Mouse (Mus musculus) kidney, postnatal 14 days (tissue): ENCODE measurements at regions not wholly inside any gene's neighbourhood (a gene's known extent, or its start where the extent isn't known, plus 50 kb on each side); places are given as distances from the start of the nearest gene placed in this dataset.

Experiments used
- DNase-seq: peaks from one replicate; pipeline ENCODE4 v3.0.0; 2022; ENCODE audit warnings: mixed read lengths

DNA sequence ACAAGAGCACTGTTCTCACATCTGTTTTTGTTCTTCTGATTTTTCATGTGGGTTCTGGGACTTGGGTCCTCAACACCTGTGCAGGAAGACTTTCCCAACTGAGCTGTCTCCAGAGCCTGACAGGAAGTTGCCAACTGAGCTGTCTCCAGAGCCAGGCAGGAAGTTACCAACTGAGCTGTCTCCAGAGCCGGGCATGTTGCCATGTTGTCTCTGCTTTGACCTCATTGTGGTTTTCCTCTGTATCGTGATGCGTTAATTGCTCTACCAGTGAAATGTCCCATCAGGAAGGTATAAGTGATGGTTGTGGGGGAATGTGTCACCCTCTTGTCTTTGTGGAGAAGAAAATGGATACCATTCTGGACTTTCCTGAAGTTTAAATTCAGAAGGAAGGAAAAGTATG, 54.4 kb upstream of the Olfm4 start:
- no peak for DNase-seq

GRCm38 (mm10) chr14:79927161-79927560, 56.7 kb upstream of the Olfm4 start:
- DNase-seq = peak; percentile 15

DNA sequence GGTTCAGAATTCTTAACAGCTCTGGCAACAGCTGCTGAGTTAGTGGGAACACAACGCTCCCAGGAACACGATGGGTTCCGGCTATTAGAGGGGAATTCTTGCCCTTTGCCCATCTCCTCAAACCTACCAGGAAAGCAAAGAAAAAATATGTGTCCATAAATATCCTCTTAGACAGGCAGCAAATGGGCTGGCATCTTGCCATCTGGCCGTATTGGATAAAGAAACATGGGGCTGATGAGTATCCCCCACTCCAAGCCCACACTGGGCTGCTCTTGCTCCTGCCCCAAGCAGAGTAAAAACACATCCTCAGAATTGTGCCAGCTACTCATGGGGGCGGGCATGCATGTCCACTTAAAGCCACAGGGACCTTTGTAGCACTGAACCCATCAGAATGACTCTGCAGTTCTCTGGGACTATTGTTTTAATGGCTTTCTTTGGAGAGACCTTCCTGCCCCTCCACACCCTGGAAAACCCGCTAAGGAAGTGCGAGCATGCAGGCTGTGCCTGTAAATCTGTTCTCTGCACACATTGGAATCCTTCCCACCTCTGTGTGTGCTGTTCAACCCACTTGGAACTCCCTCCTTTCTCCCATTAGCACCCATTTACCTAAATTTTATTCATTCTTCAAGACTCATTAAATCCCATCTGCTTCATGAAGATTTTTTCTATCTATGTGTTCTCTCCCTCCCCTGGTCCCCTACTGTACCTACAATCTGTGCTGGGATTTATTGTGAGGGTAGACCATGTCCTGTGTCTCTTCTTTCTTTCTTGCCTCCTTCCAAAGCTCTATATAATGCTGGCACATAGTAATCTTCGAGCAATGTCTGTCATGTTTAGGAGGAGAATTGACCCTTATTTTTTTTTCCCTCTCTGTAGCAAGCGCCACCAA, 66.7 kb upstream of the Olfm4 start:
- DNase-seq = peak; percentile 74

GRCm38 (mm10) chr14:79914966-79915365, 68.9 kb upstream of the Olfm4 start:
- DNase-seq = no peak

DNA sequence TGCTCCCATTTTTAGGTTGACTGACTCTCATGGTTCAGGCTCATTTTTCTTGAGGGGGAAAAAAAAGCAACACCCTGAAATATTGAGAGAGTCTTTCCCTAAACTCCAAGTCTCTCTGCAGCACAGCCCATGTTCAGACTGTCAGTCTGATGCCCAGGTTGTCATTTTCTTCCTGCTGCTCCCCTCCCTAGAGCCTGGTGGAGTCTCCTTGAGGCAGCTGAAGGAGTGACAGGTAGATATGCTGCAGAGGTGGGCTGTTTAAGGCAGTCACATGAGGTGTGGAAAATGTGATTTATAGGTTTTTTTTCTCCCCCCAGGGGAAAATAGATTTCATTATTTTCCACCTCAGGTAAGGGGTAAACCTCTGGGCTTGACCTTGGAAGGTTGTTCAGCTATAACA, 70.6 kb upstream of the Olfm4 start:
- DNase-seq = no peak

DNA sequence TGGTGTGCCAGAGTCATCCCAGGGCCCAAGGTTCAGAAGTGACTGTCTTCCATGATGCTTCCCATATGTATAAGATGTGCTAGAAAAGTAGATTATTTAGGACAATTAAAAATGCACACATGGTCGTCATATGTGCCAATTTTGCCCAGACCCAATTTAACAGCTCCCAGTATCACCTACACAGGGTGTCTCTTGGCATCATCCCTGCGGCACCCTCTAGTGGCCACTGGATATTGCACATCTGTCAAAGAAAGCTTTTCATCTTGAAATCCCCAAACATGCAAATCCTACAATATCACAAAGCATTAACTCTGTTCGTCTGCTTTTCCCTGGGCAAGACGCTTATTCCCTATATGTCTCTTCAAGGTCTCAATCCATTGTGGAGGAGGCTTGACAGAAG, 71.3 kb upstream of the Olfm4 start:
- DNase-seq = peak; percentile 63

DNA sequence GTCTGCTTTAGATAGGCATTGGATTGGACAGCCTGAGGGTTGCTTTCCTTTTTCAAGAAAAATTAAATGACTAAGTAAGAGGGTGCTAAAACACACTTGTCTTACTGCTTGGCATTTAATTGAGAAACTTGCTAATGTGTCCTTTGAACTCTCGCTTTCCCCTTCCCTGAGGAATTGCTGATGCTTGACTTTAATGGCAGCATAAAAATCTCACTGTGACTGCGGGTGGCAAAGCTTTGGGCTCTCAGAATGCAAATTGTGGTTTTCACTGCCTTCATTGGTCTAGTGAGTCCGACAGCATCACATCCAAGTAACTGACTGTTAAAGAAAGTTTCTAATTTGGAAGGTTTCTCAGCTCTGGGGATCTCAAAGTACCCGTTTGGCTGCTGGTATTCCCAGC, 76.1 kb upstream of the Olfm4 start:
- DNase-seq = peak; percentile 11

- no peak for DNase-seq
Measured at GRCm38 (mm10) chr14:79905574-79905973, 78.3 kb upstream of the Olfm4 start.

DNA sequence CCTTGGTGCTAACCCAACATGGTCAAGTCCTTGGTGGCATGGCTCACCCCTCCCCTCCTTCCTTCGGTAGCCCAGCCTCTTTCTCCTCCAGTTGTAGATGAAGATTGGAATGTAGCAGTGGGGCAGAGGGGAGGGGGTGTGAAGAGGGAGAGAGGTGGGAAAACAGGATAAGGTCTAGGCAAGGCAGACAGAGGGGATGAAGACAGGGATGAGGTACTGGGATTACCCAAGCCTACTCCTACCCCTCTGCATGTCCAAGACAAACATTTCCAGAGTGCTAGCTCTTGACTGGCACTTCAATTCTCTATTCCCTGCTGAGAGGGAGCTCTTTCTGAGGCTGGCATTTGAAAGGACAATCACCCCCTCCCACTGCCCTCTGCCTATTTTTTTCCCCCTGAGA, 81.5 kb upstream of the Olfm4 start:
- no peak for DNase-seq

DNA sequence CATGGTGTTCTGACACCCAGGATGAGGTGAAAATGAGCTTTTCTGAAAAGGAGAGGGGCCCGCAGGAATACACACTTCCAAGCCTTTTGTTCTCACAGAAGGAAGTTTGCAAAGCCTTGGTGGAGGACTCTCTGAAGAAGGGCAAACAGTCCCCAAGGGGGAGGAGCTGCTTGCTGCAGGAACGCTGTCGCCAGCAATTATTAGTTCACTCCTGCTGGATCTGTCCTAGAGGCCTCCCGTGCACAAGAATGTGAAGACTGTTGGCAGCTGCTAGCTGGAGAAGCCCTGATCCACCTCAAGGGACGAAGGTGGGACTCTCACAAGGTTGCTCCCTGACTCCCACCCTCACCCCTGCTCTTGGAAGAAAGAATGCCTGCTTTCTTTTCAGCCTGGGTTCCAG, 85.6 kb upstream of the Olfm4 start:
- DNase-seq = peak; percentile 47

- DNase-seq = no peak
Measured at GRCm38 (mm10) chr14:79893241-79893640, 90.6 kb upstream of the Olfm4 start.

DNA sequence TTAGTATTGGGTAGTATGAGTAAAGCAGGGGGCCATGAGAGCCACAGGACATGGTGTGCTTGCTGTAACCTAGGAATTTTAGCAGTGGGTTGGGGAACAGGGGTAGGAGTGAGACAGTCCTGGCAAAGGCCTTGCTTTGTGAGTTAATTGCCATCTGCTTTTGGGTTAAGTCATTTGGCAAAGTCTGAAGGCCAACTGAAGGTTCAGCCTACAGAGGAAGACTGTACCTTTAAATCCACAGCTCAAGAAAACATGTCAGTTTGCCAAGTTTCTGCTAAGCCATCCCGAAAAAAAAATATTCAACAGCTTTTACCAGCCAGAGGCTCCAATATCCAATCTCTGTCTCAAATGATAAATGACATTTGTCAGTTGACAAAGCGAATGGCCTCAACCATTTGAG, 93.2 kb upstream of the Olfm4 start:
- no peak for DNase-seq

GRCm38 (mm10) chr14:79890280-79890679, 93.6 kb upstream of the Olfm4 start:
- DNase-seq = no peak

GRCm38 (mm10) chr14:79883487-79883886, 100.4 kb upstream of the Olfm4 start:
- no peak for DNase-seq

DNA sequence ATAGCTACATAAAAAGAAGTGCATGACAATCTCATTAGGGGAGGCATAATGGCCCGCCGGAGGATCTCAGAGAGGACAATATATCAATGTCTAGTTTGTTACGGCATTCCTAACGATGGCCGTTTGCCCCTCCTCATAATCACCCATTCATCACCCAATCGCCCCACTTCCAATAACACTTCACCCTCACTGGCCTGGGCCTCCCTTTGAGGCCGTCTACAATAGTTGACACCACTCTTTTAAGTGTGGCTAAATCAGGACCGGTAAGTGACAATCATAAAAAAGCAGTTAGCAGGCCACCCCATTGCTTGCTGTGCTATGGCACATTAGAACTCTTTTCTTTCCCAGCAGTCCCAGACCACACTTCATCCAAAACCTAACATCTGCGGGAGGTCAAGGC, 102.2 kb upstream of the Olfm4 start:
- no peak for DNase-seq

DNA sequence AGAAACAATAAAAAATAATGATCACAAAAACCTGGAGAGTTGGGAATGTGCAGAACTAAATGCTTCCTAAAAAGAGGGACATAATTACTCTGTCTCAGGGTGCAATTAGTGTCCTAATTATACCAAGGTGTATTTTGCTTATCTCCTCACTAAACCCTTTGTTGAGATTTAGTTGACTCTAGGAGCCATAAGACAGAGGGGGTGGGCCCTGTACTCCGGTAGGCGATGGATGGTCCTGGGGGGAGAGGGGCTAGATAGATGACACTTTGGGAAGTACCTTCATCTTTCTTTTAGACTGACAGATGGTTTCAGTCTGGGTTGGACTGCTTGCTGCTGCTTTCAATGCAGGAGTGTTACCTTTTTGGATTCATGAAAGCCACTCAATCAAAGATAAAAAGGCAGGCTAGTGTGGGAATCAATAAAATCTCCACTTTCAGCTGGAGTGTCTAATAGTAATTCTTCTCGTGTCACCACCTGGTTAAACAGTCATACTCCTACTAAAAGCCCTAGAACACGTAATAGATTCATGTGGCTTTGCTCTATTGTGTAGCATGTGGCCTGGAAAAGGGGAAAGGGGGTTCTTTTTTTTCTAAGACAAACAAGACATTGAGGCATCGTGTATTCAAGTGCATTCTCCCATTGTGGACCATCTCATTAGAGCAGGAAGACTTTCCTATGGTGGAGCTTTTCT, 103.7 kb upstream of the Olfm4 start:
- DNase-seq = no peak

DNA sequence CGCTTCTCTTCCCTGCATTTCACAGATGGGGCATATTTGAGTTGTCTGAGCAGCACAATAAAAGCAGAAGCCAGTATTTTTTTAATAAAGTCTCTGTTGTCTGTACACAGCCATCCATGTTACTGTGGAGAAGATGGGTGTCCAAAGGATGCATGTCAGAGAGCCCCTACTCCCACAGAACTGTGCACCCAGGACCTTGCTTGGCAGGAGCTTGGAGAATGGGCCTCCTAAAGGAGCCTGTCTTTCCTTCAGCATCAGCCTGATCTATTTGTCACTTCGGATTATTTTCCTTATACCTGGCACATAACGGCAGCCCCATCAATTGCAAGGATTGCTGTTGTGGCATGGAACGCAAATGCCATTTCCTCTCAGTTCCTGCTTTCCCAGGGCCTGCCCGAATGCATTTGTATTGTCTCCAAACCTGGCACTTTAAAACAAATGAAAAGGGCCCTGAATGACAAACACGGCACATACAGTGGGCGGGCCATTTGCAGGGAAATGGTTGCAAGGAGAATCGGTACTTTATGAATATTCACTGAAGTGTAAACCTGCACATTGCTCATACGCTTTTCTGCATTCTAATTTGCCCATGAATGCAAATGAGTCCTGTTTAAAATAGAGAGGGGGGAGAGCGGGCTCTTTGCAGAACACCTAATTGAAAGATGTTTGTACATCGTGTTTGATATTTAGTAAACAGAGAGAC, 104.4 kb upstream of the Olfm4 start:
- no peak for DNase-seq

GRCm38 (mm10) chr14:79878285-79879019, 105.4 kb upstream of the Olfm4 start:
- no peak for DNase-seq

GRCm38 (mm10) chr14:79873062-79873461, 102.0 kb upstream of the Pcdh8 start:
- DNase-seq = peak; percentile 37

GRCm38 (mm10) chr14:79872430-79872829, 101.3 kb upstream of the Pcdh8 start:
- no peak for DNase-seq

- peak; percentile 47 for DNase-seq
Measured at GRCm38 (mm10) chr14:79869325-79869724, 98.2 kb upstream of the Pcdh8 start.

- no peak for DNase-seq
Measured at GRCm38 (mm10) chr14:79856245-79856644, 85.1 kb upstream of the Pcdh8 start.

GRCm38 (mm10) chr14:79854216-79854615, 83.1 kb upstream of the Pcdh8 start:
- no peak for DNase-seq
